Mouse (Mus musculus) adrenal gland (tissue): ENCODE measurements around the gene Zkscan6.

Experiments used
- intact Hi-C: fragments of 180-260 bp; cut with DNase I; formaldehyde crosslinking; loops from one replicate; pipeline ENCODE4 v1.15.1; 2025
- long read RNA-seq, 2 experiments: library from polyadenylated mRNA; unstranded; transcript quantifications; one replicate each; pipeline ENCODE4 v2.0.0; 2020; ENCODE audit warnings: borderline replicate concordance in 1 of 2; ENCODE audit not compliant: insufficient replicate concordance in 1 of 2

The Zkscan6 gene
- long read RNA-seq, experiment 1, transcript Zkscan6-202 (7 exons, 2,270 nt): major isoform, 7 of 13 reads
- long read RNA-seq, experiment 1, partial matches to known transcripts: 1 of 13 reads
- long read RNA-seq, experiment 1, other reads (novel, unspliced or antisense): 5 of 13 reads
- long read RNA-seq, experiment 2, transcript Zkscan6-202 (7 exons, 2,270 nt): major isoform, 6 of 13 reads
- long read RNA-seq, experiment 2, partial matches to known transcripts: 3 of 13 reads
- long read RNA-seq, experiment 2, other reads (novel, unspliced or antisense): 4 of 13 reads

DNA sequence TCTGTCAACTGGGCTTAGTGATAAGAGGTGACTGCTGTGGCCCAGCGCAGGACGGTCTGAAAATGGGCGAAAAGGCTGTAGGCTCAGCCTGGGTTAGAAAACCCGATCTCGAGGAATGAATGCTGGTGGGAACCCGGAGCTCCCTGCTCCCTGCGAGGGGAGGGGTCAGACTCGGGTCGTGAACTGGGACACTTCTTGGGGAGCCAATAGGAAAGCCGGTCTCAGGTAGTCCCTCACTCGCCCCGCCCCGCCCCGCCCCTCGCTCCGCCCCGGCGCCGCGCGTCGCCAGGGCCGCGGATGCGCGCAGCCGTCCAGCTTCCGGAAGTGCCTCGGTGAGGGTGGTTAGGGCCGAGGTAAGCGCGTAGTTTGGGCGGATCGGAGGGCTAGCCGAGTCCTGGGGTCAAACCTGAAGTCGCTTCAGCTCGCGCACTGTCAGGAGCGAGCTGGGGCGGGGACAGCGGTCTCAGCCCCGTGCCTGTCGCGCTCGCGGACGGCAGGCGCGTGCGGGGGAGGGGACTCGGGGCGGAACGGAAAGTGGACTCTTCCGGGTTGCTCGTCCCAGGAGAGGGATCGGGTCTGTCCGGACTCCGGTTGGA lies at the start of gene Zkscan6:
Gene Zkscan6 (plus strand): TSS at position 267 of the 596 bp plus-strand sequence.
- intact Hi-C loops: no loop called here

- intact Hi-C loops: no loop called here
Observed at GRCm38 (mm10) chr11:65759350-65759749, 47.6 kb upstream of the Zkscan6 start.

DNA sequence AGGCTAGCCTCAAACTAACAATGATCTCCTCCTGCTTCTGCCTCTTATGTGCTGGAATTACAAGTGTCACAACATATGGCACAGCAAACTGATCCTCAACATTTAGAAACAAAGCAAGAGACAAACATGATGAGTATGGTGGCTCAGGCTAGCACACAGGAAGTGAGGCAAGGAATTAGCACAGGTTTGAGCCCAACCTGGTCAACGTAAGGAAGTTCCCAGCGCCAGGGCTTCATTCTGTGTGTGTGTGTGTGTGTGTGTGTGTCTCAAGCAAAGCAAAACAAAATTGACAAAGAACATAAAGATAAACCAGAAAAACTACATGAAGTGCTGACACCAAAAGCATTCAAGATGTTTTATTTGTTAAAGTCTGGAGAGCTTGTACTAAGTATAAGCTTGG lies 46.1 kb upstream of the Zkscan6 start:
- intact Hi-C loops: no loop called here

GRCm38 (mm10) chr11:65768445-65768844 lies 38.5 kb upstream of the Zkscan6 start:
- intact Hi-C loops: no loop called here

DNA sequence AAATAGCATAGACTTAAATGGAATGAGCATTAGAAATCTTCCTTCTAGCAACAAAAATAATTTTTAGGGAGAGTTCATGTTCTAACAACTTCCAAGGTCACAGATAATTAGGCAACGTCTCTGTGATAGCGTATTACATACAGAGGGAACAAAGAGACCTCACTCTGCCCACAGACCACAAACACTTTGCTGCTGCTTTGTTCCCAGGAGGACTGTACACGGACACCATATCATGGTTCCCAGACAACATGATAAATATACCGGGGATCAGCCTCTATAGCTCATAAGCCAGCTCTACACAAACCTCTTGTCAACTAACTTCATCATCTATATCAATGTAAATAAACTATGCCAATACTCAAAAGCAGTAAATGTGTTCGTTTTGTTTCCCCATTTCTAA lies 37.0 kb upstream of the Zkscan6 start:
- intact Hi-C loops: no loop called here

DNA sequence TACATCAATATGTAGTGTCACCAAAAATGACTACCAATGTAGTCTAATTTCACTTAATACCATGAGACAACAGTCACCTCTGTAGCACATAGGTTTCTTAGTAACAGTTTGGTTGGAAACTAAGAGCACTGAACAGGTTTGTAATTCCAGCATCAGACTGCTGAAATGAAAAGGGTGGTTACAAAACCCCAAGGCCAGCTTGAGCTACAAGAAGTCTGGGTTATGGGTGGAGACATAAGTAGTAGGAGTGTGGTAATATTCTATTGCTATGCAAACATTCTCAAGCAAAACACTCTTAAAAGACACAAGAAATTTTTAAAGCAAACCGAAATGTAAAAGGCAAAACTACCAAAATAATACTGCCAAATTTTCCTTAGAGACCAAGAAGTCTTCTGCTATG lies 35.4 kb upstream of the Zkscan6 start:
- intact Hi-C loops: no loop called here

- intact Hi-C loops: no loop called here
Observed at GRCm38 (mm10) chr11:65773535-65773934, 33.4 kb upstream of the Zkscan6 start.

- intact Hi-C loops: no loop called here
Observed at GRCm38 (mm10) chr11:65773946-65774656, 32.9 kb upstream of the Zkscan6 start.

DNA sequence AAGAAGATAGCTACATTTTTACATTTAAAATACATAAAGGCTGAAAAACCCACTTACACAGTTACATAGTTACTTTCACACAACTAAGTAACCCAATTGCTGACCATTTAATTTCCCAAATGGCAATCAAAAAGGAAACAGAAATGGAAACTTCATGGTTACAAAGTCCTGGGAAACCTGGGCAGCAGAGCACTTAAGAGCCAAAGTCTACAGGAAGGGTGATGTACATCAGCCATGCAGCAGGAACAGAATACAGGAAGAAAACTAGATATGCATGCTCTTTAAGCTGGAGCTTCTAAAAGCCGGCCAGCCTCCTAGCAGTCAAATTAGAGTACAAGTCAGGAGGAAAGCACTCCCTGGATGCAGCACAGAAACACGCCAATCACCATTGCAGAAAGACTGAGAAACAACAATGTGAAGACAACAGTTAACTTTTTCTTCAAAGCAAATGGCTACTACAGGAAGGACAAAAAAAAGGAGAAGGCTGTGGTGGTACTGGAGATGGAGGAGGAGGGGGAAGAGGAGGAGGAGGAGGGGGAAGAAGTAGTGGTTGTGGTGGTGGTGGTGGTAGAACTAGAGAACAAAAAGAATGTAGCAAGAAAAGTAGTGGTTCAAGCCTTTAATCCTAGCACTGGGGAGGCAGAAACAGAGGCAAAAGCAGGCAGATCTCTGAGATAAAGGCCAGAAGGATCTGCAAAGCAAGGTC lies 29.9 kb upstream of the Zkscan6 start:
- intact Hi-C loops: no loop called here

DNA sequence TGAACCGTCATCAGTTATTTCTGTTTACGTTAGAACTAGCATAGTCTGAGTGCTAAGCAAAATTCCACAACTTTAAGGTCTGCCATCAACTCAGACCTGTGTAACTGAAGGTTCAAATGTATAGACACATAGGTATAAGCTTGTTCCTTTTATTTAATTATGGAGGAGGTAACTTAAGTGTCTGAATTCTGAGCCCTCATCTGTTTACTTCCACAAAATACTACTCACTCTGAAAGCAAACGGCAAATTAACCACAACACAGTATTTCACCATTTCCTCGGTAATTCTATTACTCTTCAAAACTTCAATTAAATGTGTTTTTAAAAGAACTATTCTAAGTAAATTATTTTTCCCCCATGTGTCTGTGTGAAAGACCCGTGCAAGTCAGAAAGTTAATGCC lies 29.2 kb upstream of the Zkscan6 start:
- intact Hi-C loops: no loop called here

GRCm38 (mm10) chr11:65779066-65779465 lies 27.9 kb upstream of the Zkscan6 start:
- intact Hi-C loops: no loop called here

DNA sequence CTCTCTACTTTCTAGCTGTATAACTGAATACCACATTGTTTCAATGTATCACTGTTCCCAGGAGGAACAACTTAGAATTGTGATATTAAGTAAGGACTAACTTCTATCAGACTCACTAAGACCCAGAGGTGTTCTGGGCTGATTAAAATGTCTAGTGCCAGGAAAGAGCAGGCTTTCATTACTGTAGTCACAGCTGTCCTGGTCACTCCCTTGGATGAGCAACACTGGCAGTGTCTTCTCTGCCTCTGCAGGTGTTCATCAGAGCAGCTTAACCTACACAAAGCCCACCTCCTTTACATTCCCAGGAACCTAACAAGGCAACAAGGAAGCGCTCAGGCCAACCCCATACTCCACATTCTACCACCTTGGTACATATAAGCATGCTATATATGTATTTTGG lies 27.4 kb upstream of the Zkscan6 start:
- intact Hi-C loops: no loop called here

- intact Hi-C loops: no loop called here
Observed at GRCm38 (mm10) chr11:65781596-65781995, 25.4 kb upstream of the Zkscan6 start.

GRCm38 (mm10) chr11:65786160-65786559 lies 20.8 kb upstream of the Zkscan6 start:
- intact Hi-C loops: no loop called here

DNA sequence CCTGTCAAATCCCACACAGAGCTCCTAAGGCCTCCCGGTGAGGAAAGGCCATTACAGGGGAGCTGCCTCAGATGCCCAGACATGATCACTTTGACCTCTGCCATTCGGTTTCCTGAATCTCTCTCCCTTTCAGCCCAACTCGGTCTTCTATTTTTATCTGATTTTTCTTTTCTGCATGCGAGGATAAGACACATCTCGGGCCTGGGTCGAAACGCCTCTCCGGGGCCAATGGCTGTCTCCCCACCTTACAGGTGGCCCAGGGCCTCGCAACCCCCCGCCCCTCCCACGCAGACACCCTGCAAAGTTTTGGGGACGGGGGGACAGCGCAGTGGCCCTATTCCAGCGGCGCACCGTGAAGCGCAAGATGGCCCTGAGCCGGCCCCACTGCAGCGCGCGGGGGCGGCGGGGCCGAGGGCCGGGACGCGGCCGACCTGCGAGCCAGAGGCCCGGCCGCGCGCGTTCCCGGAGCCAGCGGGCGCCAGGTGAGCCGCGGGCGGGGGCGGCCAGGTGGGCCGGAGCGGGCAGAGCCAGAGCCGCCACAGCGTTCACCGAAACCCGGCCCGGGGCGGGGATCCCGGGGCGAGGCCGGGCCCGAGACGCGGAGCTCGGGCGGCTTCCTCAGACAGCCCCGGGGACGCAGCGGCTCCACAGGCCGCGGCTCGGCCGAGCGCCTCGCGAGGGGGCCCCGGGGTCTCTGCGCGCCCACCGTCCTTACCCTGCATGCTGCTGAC lies 19.4 kb upstream of the Zkscan6 start:
- intact Hi-C loops: no loop called here

DNA sequence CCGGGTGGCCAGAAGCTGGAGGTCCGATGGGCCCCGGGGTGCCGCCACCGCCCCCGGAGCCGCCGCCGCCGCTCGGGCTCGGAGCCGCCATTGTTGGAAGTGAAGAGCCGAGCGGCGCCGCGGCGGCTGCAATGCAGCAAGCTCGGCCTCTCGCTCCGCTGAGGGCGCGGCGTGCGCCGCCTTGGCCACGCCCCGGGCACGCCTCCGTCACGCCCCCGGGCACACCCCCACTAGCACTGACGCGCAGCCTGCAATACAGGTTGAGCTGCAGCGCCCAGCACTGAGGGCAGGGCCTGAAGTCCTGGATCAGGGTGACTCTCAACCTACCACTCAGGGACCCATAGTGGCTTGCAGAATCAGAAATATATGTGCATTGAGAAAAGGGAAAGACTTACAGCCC lies 18.8 kb upstream of the Zkscan6 start, which contains the start of gene Map2k4:
Gene Map2k4 (minus strand): TSS at position 144 of the 400 bp plus-strand sequence.
- intact Hi-C loops: no loop called here

DNA sequence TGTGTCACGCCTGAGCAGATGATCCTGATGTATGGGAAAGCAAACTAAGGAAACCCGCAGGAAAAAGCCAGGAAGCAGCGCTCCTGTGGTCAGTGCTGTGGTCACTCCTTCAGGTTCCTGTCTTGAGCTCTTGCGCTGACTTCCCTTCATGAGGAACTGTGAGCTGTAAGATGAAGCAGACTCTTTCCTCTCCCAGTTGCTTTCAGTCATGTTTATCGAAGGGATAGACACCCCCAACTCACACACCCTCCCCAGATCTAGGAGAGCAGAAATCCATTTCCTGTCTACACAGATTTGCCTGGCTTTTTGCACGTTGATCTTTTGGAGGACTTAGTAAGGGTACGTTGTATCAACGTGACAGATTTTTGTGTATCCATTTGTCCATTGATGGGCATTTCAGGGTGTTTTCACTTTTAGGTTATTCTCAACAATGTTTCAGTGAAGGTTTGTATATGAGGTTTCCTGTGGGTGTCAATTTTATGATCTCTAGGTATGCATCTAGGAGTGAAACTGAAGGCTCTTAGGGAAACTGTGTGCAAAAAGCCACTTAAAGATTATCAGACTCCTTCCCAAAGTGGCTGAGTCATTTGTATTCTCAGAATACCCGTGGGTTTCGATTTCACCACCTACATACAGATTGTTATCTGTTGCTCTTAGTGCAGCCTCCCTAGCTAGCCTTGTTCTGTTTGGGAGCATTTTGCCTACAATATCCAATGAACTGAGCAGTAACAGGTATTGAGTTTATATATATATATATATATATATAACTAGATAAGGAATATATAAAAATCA lies 12.4 kb upstream of the Zkscan6 start:
- intact Hi-C loops: no loop called here

DNA sequence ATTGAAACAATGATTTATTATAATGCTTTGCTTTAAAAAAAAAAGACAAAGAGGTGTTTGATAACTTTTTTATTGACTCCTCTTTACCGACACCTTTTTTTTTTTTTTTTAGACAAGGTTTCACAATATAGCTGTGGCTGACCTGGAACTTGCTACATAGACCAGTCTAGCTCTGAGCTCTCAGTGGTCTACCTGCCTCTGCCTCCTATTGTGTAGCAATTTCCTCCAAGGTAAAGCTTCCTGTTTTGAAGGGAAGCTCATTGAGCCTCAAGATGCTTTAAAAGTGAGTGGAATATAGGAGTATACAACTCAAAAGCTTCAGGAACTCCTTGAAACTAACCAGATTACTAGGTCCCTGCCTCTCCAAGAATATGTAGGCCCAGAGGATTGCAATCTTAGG lies 11.1 kb upstream of the Zkscan6 start:
- intact Hi-C loops: no loop called here

DNA sequence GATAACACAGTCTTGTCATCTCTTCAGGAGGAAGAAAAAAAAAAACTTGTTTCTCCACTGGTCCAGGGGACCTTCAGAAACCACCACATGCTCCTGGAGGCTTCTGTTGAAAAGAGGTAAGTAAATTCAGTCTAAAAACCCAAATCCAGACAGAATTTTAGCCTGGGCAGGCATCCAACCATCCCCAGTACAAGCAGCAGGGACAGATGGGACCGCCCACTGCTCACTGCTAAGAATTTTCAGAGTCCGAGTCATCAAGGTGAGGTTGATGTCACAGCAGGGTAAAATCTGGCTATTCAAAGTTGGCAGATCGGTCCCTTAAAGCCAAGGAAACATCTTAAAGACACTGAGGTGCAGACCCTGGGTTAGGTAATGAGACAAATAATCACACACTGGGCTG lies 5.1 kb upstream of the Zkscan6 start:
- intact Hi-C loops: no loop called here

GRCm38 (mm10) chr11:65806321-65806904 lies 562 bp upstream of the Zkscan6 start:
- intact Hi-C loops: no loop called here
